Mouse (Mus musculus) lung, embryonic 16.5 days (tissue): ENCODE measurements around the gene Csgalnact2. TPM values are rescaled to one million over a fixed set of nuclear protein-coding genes. Genes with fewer than 3 reads are reported as not detected.

Experiments
- ATAC-seq: fragments of 200-750 bp; cut with Nextera tagmentation; 2 replicates; pipeline ENCODE4 v1.8.0; 2017; ENCODE audit warnings: low read depth, mild to moderate bottlenecking, moderate library complexity
- H3K27ac ChIP-seq: fragments of 300-500 bp; sonication (generic); 2 replicates; pipeline ENCODE4 v1.5.1; 2014; ENCODE audit warnings: mild to moderate bottlenecking, control low read depth, low read length
- H3K27me3 ChIP-seq: fragments of 300-500 bp; sonication (generic); 2 replicates; pipeline ENCODE4 v1.6.1; 2014; ENCODE audit warnings: low read depth, low read length, mixed read lengths; ENCODE audit not compliant: control insufficient read depth, insufficient read depth
- H3K36me3 ChIP-seq: fragments of 300-500 bp; sonication (generic); 2 replicates; pipeline ENCODE4 v1.6.1; 2014; ENCODE audit warnings: low read length; ENCODE audit not compliant: control insufficient read depth, insufficient read depth
- H3K4me1 ChIP-seq: fragments of 300-500 bp; sonication (generic); replicated peaks from 2 replicates; pipeline ENCODE4 v1.6.1; 2014; ENCODE audit warnings: low read length, mixed read lengths; ENCODE audit not compliant: control insufficient read depth, insufficient read depth
- H3K4me2 ChIP-seq: fragments of 300-500 bp; sonication (generic); 2 replicates; pipeline ENCODE4 v1.6.1; 2014; ENCODE audit warnings: low read depth, low read length, control low read depth
- H3K4me3 ChIP-seq: fragments of 300-500 bp; sonication (generic); 2 replicates; pipeline ENCODE4 v1.5.1; 2014; ENCODE audit warnings: mild to moderate bottlenecking, low read length, control low read depth
- H3K9ac ChIP-seq: fragments of 300-500 bp; sonication (generic); 2 replicates; pipeline ENCODE4 v1.6.1; 2014; ENCODE audit warnings: low read length, control low read depth
- H3K9me3 ChIP-seq: fragments of 300-500 bp; sonication (generic); 2 replicates; pipeline ENCODE4 v1.6.1; 2016; ENCODE audit warnings: low read length; ENCODE audit not compliant: control insufficient read depth
- WGBS: fragments of 180-500 bp; shearing (Covaris S2); extraction: QIAGEN DNeasy Blood & Tissue Kit; methylation state at CpG from one replicate; pipeline ENCODE4 v1.1.7; 2014; 5-methylcytosine and 5-hydroxymethylcytosine counted together
- microRNA-seq: library from miRNA; unstranded; fragments of <30 nt; microRNA quantifications from one replicate; pipeline ENCODE4, GENCODE M21; 2016
- polyA plus RNA-seq: library from polyadenylated mRNA; unstranded; fragments of >200 nt; fragmentation: Nextera tagmentation; extraction: Ambion mirVana; gene quantifications from 2 replicates; pipeline ENCODE4 v1.2.1, GENCODE M21; 2015

The Csgalnact2 gene
- polyA plus RNA-seq, 1 experiment from 2014 or later, result 23.1 TPM

DNA sequence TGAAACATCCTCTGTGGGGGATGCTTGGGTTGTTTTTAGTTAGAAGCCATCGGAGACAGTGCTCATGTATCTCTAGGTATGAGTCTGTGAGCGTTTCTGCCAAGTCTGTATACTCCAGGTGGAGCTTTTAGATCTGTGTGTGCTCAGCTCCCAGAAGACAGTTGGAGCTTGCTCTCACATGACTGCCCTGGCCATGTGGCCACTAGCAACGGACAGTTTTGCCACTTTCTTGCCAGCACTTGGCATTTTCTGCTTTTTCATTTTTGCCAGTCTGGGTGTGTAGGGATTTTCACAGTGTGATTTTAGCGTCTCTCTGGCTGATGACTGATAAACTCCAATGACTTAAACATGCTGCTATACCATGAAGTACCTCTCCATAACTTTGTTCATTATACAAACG, 75.7 kb downstream of the Csgalnact2 start:
- ATAC-seq, result no peak
- WGBS, result 65% methylated on average over 5 of the region's 5 CpGs
- Histone ChIP-seq H3K36me3 (no peaks in the 10 kb centered on the region), H3K4me3 (no peak overlapping the region), H3K9me3 (no peaks in the 10 kb centered on the region), H3K27ac (no peak overlapping the region), H3K4me1 (peaks cover 16% of the 10 kb centered on the region), H3K4me2 (no peak overlapping the region), H3K9ac (no peak overlapping the region), H3K27me3 (peaks cover 14% of the 10 kb centered on the region)

DNA sequence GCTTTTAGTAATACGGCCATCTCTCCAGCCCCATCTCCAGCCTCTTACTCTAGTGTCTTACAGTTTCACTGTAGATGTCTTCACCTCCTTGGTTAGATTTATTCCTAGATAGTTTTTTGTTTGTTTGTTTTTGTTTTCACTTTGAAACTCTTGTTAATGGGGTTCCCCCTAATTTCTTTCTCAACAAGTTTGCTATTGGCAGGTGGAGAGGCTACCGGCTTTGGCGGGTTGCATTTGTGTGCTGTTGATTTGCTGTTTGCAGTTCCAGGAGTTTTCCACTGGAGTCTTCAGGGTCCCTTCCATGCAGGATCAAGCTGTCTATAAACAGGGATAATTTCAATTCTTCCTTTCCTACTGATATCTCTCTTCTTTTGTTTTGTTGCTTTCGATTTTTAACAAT, 77.7 kb downstream of the Csgalnact2 start:
- no peak for ATAC-seq
- Histone ChIP-seq H3K4me3 (no peak overlapping the region), H3K9me3 (no peaks in the 10 kb centered on the region), H3K36me3 (no peaks in the 10 kb centered on the region), H3K9ac (no peak overlapping the region), H3K27ac (no peak overlapping the region), H3K27me3 (peaks cover 13% of the 10 kb centered on the region), H3K4me2 (no peak overlapping the region), H3K4me1 (peaks cover 9% of the 10 kb centered on the region)
- 89% methylated on average over 4 of the region's 4 CpGs for WGBS

Small RNAs within 50 kb of the gene (microRNA-seq; reads per million reads assigned to microRNA genes)
- not detected for gene Mir7044

Other genes with a start within 250 kb of the Csgalnact2 start
- gene Hnrnpf, start 238.8 kb downstream of the Csgalnact2 start, polyA plus RNA-seq, result 702 and 720 TPM in 2 replicates
- gene Fxyd4, start 201.4 kb downstream of the Csgalnact2 start, polyA plus RNA-seq, result 6.1 and 6.6 TPM in 2 replicates
- 6.1 and 6.3 TPM in 2 replicates for gene Rasgef1a, start 127.7 kb downstream of the Csgalnact2 start, polyA plus RNA-seq
- gene Ret, start 58.6 kb upstream of the Csgalnact2 start, polyA plus RNA-seq, result 1.0 and 1.6 TPM in 2 replicates